Mouse (Mus musculus) G1E (cell line): ENCODE data around the gene Chst3.

ENCODE experiments used
- CTCF ChIP-seq: IDR thresholded peaks from 2 replicates; pipeline ENCODE4 v1.5.1; 2012; ENCODE audit warnings: low read depth, low read length, inconsistent platforms, mixed read lengths
- GATA2 ChIP-seq: IDR thresholded peaks from 2 replicates; pipeline ENCODE4 v1.6.1; 2012; ENCODE audit warnings: low read depth, low read length, inconsistent platforms, borderline replicate concordance
- POLR2AphosphoS5 ChIP-seq: IDR thresholded peaks from 2 replicates; pipeline ENCODE4 v1.6.1; 2012; ENCODE audit warnings: low read depth, low read length, inconsistent platforms; ENCODE audit not compliant: insufficient replicate concordance

DNA sequence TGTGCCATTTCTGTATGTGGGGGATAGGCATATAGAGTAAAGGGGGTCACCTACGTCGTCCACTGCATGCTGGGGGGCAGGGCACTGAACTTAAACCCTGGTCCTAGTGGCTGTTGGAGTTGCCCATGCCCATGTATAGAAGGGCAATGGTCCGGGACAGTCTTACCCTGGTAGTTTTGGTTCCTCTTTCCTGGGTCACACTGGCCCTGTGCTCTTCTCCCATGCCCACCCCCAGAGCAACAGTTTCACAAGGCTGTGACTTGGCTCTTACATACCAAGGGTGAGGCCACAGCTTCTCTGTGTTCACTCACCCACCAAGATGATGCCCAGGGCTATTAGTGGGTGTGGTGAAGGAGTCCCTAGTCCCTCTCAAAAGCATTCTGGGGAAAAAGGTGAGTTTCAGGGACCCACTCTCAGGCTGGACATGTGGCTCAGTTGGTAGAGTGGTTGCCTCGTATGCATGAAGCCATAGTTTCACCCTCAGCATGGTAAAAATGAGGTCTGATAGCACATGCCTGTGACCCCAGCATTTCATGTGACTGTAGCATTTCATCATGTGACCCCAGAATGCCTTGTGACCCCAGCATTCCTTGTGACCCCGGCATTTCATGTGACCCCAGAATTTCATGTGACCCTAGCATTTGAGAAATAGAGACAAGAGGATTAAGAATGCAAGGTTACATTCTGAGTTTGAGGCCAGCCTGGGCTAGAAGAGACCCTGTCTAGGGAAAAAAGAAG, 41.7 kb upstream of the Chst3 start:
- TF ChIP-seq CTCF (no peak), POLR2AphosphoS5 (no peak), GATA2 (no peak)
